Mouse (Mus musculus) erythroblast, embryonic 14.5 days (primary cell): ENCODE data around the gene Ctcf.

ENCODE experiments used
- GATA1 ChIP-seq: IDR thresholded peaks from 2 replicates; pipeline ENCODE4 v1.6.1; 2012; ENCODE audit warnings: low read length, inconsistent platforms, mixed read lengths
- TAL1 ChIP-seq: IDR thresholded peaks from 3 replicates; pipeline ENCODE4 v1.6.1; 2012; ENCODE audit warnings: low read length, inconsistent platforms, mixed read lengths

DNA sequence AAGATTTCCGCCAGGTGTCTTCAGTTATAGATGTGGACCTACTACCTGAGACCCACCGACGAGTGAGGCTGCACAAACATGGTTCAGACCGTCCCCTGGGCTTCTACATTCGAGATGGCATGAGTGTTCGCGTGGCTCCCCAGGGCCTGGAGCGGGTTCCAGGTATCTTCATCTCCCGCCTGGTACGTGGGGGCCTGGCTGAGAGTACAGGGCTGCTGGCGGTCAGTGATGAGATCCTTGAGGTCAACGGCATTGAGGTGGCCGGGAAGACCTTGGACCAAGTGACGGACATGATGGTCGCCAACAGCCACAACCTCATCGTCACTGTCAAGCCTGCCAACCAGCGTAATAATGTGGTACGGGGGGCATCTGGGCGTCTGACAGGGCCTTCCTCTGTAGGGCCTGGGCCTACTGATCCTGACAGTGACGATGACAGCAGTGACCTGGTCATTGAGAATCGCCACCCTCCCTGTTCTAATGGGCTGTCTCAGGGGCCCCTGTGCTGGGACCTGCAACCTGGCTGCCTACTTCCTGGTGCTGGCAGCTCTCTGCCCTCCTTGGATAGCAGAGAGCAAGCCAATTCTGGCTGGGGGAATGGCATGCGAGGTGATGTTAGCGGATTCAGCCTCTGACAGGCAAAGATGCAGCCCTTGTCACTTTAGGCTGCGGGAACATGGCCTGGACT is 66.5 kb downstream of the Ctcf start:
- TF ChIP-seq GATA1 (no peak), TAL1 (no peak)
